In the genomic region with DNA sequence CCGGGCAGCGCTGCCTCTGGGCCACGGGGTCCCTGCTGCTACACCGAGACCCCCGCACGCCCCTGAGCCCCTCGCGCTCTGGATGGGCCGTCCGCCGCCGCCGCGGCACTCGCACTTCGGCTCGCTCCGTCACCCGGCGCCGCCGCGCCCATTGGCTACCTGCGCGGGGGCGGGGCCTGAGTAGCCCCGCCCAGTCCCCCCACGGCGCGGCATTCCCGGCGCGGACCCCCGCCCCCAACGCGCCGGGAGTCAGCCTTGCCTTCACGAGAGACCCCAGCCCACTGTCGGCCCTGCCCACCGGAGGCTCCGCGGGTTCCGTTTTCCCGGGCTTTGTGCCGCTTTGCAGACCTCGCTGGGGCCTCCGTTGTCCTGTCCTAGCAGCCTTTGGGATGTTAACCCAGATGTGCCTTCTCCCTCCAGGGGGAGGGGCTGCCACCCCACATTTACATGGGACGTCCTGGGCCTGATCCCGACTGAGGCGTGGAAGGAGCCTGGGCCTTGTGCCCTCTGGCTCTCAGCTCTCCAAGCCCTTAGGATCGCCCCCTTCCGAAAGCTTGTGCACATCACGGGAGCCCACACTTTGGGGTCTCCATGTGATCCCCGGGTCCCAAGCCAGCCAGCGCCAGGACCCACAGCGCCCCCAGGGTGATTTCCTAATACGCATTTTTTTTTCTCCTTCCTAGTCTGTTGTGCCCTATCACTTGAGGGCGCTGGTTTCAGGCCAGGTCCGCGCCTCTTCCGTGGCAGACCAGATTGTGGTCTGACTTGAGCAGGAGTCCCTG, we compare ENCODE assay signal across 8 mouse cellular contexts. TPM values are rescaled to one million over a fixed set of nuclear protein-coding genes. Genes with fewer than 3 reads are reported as not detected.
A peak's percentile ranks its signal among the peaks of the same experiment; 100 is the strongest.
DNase-seq lines count a peak whose midpoint lies in the region; ATAC-seq and TF ChIP-seq lines count a peak whose summit lies in the region.

A gene (minus strand): TSS at position 126 of the 782 bp plus-strand sequence.

- no peaks in the 10 kb centered on the region for H3K36me3 ChIP-seq in hindbrain, embryonic 16.5 days (ENCODE audit: control insufficient read depth, insufficient read depth, low read length)

- H3K27ac ChIP-seq in cortical plate, adult 2 months (ENCODE audit: insufficient read depth, low read length), result 0 out of 2 replicates have a peak within 1 kb of the TSS, but pooled peaks have one; percentile 27
- H3K27ac ChIP-seq in hindbrain, embryonic 16.5 days (ENCODE audit: low read depth, low read length), result peak within 1 kb of the TSS; percentile 69

- H3K4me3 ChIP-seq in cortical plate, adult 2 months (ENCODE audit: insufficient read depth, low read length), result peak within 1 kb of the TSS; percentile 64
- peak within 1 kb of the TSS; percentile 87 for H3K4me3 ChIP-seq in hindbrain, embryonic 16.5 days (ENCODE audit: low read length)

- 0 out of 2 replicates have a peak, but pooled peaks have one; percentile 20 for TF ChIP-seq CTCF in cortical plate, adult 2 months (IDR thresholded peaks at IDR 0.05; ENCODE audit: extremely low read depth, insufficient read depth, low read length)

- no peaks in the 10 kb centered on the region for H3K4me1 ChIP-seq in cortical plate, adult 2 months (ENCODE audit: control insufficient read depth, insufficient read depth, low read length)
- peaks cover 17% of the 10 kb centered on the region for H3K4me1 ChIP-seq in hindbrain, embryonic 16.5 days (ENCODE audit: control insufficient read depth, insufficient read depth, low read depth, low read length)

- TF ChIP-seq POLR2A in cortical plate, adult 2 months (IDR thresholded peaks at IDR 0.05; ENCODE audit: extremely low read depth, insufficient read depth, low read length), result 0 out of 2 replicates have a peak, but pooled peaks have one; percentile 5

- peak; percentile 66 for ATAC-seq in activated CD4-positive, CD25-positive, alpha-beta regulatory T cell, adult 4 months
- ATAC-seq in hindbrain, embryonic 16.5 days, result peak; percentile 87

- WGBS in hindbrain, embryonic 16.5 days, result under 1% methylated on average over 55 of the region's 61 CpGs

- H3K9ac ChIP-seq in hindbrain, embryonic 16.5 days (ENCODE audit: low read depth, low read length), result peak within 1 kb of the TSS; percentile 91

- H3K4me2 ChIP-seq in hindbrain, embryonic 16.5 days (ENCODE audit: low read length), result peak within 1 kb of the TSS; percentile 94

- DNase-seq in gastrocnemius, adult 8-10 months (ENCODE audit: low spot score in 2 of 2), result peak; percentile 13 to 18
- peak; percentile 57 to 75 for DNase-seq in left cerebral cortex, adult 18-20 months (ENCODE audit: low spot score in 2 of 2)
- DNase-seq in lung, postnatal 36 days, result peak; percentile 77
- DNase-seq in retina, postnatal 7 days (ENCODE audit: low read depth, low spot score), result peak; percentile 68
- DNase-seq in urinary bladder, postnatal 4 days (ENCODE audit: low spot score in 2 of 2), result peak; percentile 65 to 66

- H3K9me3 ChIP-seq in hindbrain, embryonic 16.5 days (ENCODE audit: control insufficient read depth, low read length), result no peaks in the 10 kb centered on the region

- no peaks in the 10 kb centered on the region for H3K27me3 ChIP-seq in hindbrain, embryonic 16.5 days (replicated peaks; ENCODE audit: control insufficient read depth, insufficient read depth, low read length)

RNA-seq across cellular contexts. Expression of the gene that starts here (rescaled TPM):
- 100 to 1,000 TPM in 1 of 2 experiments, 10 to 100 TPM in 1; 96.5 to 113 TPM for polyA plus RNA-seq in activated CD4-positive, CD25-positive, alpha-beta regulatory T cell, adult 4 months (2017; shearing (Covaris generic))
- 13.2 and 13.3 TPM in 2 replicates for polyA plus RNA-seq in cortical plate, adult 2 months (2012; rRNA removed)
- total RNA-seq in gastrocnemius, adult 8-10 months (2022), result 1 to 10 TPM; 3.3 to 4.7 (median 4.0) TPM
- polyA plus RNA-seq in hindbrain, embryonic 16.5 days (2015; fragmentation: Nextera tagmentation; extraction: Ambion mirVana), result 25.7 and 28.2 TPM in 2 replicates
- total RNA-seq in left cerebral cortex, adult 18-20 months (2021), result 10 to 100 TPM; 12.0 to 12.6 TPM

Comparison
In these comparisons a context has a peak if more than half of its experiments do, and no peak if none do; other contexts are left out.
1. Peak in every context shown above with its lines: DNase-seq, ATAC-seq, H3K4me3 ChIP-seq and H3K27ac ChIP-seq.
2. DNase-seq: peak in every context shown above with its lines; median percentile 77 in lung, postnatal 36 days; 68 in retina, postnatal 7 days; 66 in left cerebral cortex, adult 18-20 months; 66 in urinary bladder, postnatal 4 days; 16 in gastrocnemius, adult 8-10 months.